In genomic region chr3:103539148-103539547, GRCm38 (mm10) we compare ENCODE assay signal across 20 mouse cellular contexts. TPM values are rescaled to one million over a fixed set of nuclear protein-coding genes. Genes with fewer than 3 reads are reported as not detected.
A peak's percentile ranks its signal among the peaks of the same experiment; 100 is the strongest.
DNase-seq lines count a peak whose midpoint lies in the region; ATAC-seq and TF ChIP-seq lines count a peak whose summit lies in the region.
"Had no signal": no experiment of that assay in that cellular context is flagged by ENCODE, and none has a peak within 500 bp of the region (broad histone marks: within the 10 kb centered on the region; RNA-seq: fewer than 3 reads in every experiment).

No protein-coding gene starts in this region.

- no peaks in the 10 kb centered on the region for H3K4me1 ChIP-seq in forebrain, postnatal 0 days (ENCODE audit: insufficient read depth)
- H3K4me1 ChIP-seq in forebrain, embryonic 13.5 days = peaks cover 15% of the 10 kb centered on the region
- 0 out of 2 replicates have a peak, but pooled peaks cover 3% of the 10 kb centered on the region for H3K4me1 ChIP-seq in lung, embryonic 14.5 days (ENCODE audit: insufficient read depth)
- H3K4me1 ChIP-seq: liver, embryonic 13.5 days had no signal

- ATAC-seq in forebrain, postnatal 0 days = no peak
- ATAC-seq in forebrain, embryonic 13.5 days = no peak
- no peak for ATAC-seq in lung, embryonic 14.5 days (ENCODE audit: insufficient read depth)
- ATAC-seq: activated CD4-positive, CD25-positive, alpha-beta regulatory T cell, adult 4 months had no signal

- peak; percentile 10 for DNase-seq in adrenal gland, postnatal 10 days
- no peak for DNase-seq in adrenal gland, adult 18-20 months (ENCODE audit: low spot score in 2 of 2)
- DNase-seq in forebrain, postnatal 0 days = peak; percentile 43
- DNase-seq in lung, embryonic 14.5 days = peak; percentile 65
- no peak for DNase-seq in lung, postnatal 25 days (ENCODE audit: low spot score)
- DNase-seq in testis, postnatal 10 days (ENCODE audit: low spot score) = peak; percentile 44
- DNase-seq in testis, postnatal 14 days (ENCODE audit: low spot score) = no peak
- DNase-seq: cerebellum, adult 9-11 months; kidney, adult 2 months; liver, embryonic 13.5 days; retina, postnatal 1 day; thymus, postnatal 25 days had no signal

- 32% methylated on average over 7 of the region's 7 CpGs for WGBS in forebrain, postnatal 0 days
- WGBS in forebrain, embryonic 13.5 days = 59% methylated on average over 7 of the region's 7 CpGs
- 57% methylated on average over 7 of the region's 7 CpGs for WGBS in lung, embryonic 14.5 days

- H3K9me3 ChIP-seq in forebrain, postnatal 0 days (ENCODE audit: low read length) = no peaks in the 10 kb centered on the region
- 0 out of 2 replicates have a peak, but pooled peaks cover 5% of the 10 kb centered on the region for H3K9me3 ChIP-seq in forebrain, embryonic 13.5 days (replicated peaks)
- no peaks in the 10 kb centered on the region for H3K9me3 ChIP-seq in lung, embryonic 14.5 days (ENCODE audit: low read depth, low read length)
- H3K9me3 ChIP-seq: liver, embryonic 13.5 days; neural tube, embryonic 13.5 days had no signal

- H3K27me3 ChIP-seq in forebrain, postnatal 0 days (ENCODE audit: insufficient read depth, low read length) = no peaks in the 10 kb centered on the region
- peaks cover 8% of the 10 kb centered on the region; the same call in 1 of the 2 replicates for H3K27me3 ChIP-seq in forebrain, embryonic 13.5 days
- no peaks in the 10 kb centered on the region for H3K27me3 ChIP-seq in lung, embryonic 14.5 days (ENCODE audit: insufficient read depth, low read length)
- H3K27me3 ChIP-seq: CH12.LX; liver, embryonic 13.5 days; neural tube, embryonic 13.5 days had no signal

- no peak overlapping the region for H3K9ac ChIP-seq in forebrain, postnatal 0 days
- no peak overlapping the region for H3K9ac ChIP-seq in forebrain, embryonic 13.5 days
- H3K9ac ChIP-seq in lung, embryonic 14.5 days = no peak overlapping the region
- H3K9ac ChIP-seq: liver, embryonic 13.5 days; neural tube, embryonic 13.5 days had no signal

- H3K36me3 ChIP-seq in forebrain, postnatal 0 days (ENCODE audit: insufficient read depth) = no peaks in the 10 kb centered on the region
- H3K36me3 ChIP-seq in forebrain, embryonic 13.5 days (ENCODE audit: poor library complexity, severe bottlenecking) = no peaks in the 10 kb centered on the region
- no peaks in the 10 kb centered on the region for H3K36me3 ChIP-seq in lung, embryonic 14.5 days (ENCODE audit: insufficient read depth)
- H3K36me3 ChIP-seq: liver, embryonic 13.5 days; neural tube, embryonic 13.5 days had no signal

- H3K27ac ChIP-seq in forebrain, postnatal 0 days (ENCODE audit: low read depth, low read length) = no peak overlapping the region
- no peak overlapping the region for H3K27ac ChIP-seq in forebrain, embryonic 13.5 days
- no peak overlapping the region for H3K27ac ChIP-seq in lung, embryonic 14.5 days (ENCODE audit: low read depth)
- H3K27ac ChIP-seq: liver, embryonic 13.5 days; neural tube, embryonic 13.5 days had no signal

- H3K4me3 ChIP-seq in forebrain, postnatal 0 days (ENCODE audit: low read depth, low read length) = no peak overlapping the region
- no peak overlapping the region for H3K4me3 ChIP-seq in forebrain, embryonic 13.5 days
- no peak overlapping the region for H3K4me3 ChIP-seq in lung, embryonic 14.5 days (ENCODE audit: low read depth, low read length)
- H3K4me3 ChIP-seq: liver, embryonic 13.5 days; neural tube, embryonic 13.5 days had no signal

- no peak for TF ChIP-seq CTCF in forebrain, postnatal 0 days (IDR thresholded peaks at IDR 0.05; ENCODE audit: low read depth)
- TF ChIP-seq CTCF in lung, embryonic 14.5 days (IDR thresholded peaks at IDR 0.05; ENCODE audit: low read depth) = no peak

- no peak overlapping the region for H3K4me2 ChIP-seq in forebrain, postnatal 0 days (ENCODE audit: low read depth)
- no peak overlapping the region for H3K4me2 ChIP-seq in forebrain, embryonic 13.5 days
- no peak overlapping the region for H3K4me2 ChIP-seq in lung, embryonic 14.5 days
- H3K4me2 ChIP-seq: liver, embryonic 13.5 days; neural tube, embryonic 13.5 days had no signal

RNA-seq across cellular contexts. Expression of gene Syt6, which starts 35.9 kb away (rescaled TPM):
- total RNA-seq in adrenal gland, postnatal 10 days (2021) = under 1 TPM in 1 of 2 experiments, not detected in 1; 0.12 TPM
- total RNA-seq in adrenal gland, adult 18-20 months (2021) = not detected
- 43.3 and 44.2 TPM in 2 replicates for total RNA-seq in forebrain, postnatal 0 days (2014; rRNA removed)
- 21.0 and 22.2 TPM in 2 replicates for polyA plus RNA-seq in forebrain, postnatal 0 days (2015; fragmentation: Nextera tagmentation; extraction: Ambion mirVana)
- polyA plus RNA-seq in forebrain, embryonic 13.5 days (2015; fragmentation: Nextera tagmentation; extraction: Ambion mirVana) = 6.2 and 9.0 TPM in 2 replicates
- 0.47 and 0.73 TPM in 2 replicates for polyA plus RNA-seq in lung, embryonic 14.5 days (2014; fragmentation: Nextera tagmentation; extraction: Ambion mirVana)
- total RNA-seq: CH12.LX; hematopoietic stem cell, adult 5-6 weeks; megakaryocyte, adult 5-6 weeks; monocyte, adult 5-6 weeks had no signal
- polyA plus RNA-seq: activated CD4-positive, CD25-positive, alpha-beta regulatory T cell, adult 4 months; gonadal fat pad, adult 2 months; kidney, adult 2 months; liver, embryonic 13.5 days had no signal

Comparison
In these comparisons a context has a peak if more than half of its experiments do, and no peak if none do; other contexts are left out.
1. DNase-seq: peak in adrenal gland, postnatal 10 days (single experiment), forebrain, postnatal 0 days (single experiment), lung, embryonic 14.5 days (single experiment) and testis, postnatal 10 days (single experiment); none in adrenal gland, adult 18-20 months (0 of 2), lung, postnatal 25 days (single experiment) and testis, postnatal 14 days (single experiment).
2. RNA of gene Syt6, which starts 35.9 kb away (total RNA-seq): 43.3 to 44.2 TPM in forebrain, postnatal 0 days; 0.12 TPM in adrenal gland, postnatal 10 days and not detected in adrenal gland, adult 18-20 months; every median in the first group is over 10 times any median in the second.